Mouse (Mus musculus): ENCODE results near the gene Rusc1.

The Rusc1 gene

DNA sequence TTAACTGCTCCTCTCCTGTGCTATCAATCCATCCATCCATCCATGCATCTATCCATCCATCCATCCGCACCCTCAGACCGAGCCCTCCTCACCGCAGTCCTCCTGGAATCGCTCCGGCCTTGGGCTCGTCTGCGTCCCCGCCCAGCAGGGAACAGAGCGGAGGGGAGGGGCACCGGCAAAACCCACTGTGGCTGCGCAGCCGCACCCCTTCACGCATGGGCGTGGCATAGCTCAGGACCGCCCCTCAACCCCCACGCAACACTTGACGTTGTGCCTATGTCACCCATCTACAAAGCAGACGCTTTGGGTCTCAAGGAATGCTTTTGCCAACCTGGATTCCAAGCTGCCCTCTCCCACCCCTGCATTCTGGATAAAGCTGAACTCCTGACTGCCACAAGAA is at the start of gene Rusc1:
Rusc1 (minus strand) TSS at position 137 of the 400 bp plus-strand sequence.
- DNase-seq (ENCODE audit: low spot score in 2 of 2) = peak; percentile 95 to 96

DNA sequence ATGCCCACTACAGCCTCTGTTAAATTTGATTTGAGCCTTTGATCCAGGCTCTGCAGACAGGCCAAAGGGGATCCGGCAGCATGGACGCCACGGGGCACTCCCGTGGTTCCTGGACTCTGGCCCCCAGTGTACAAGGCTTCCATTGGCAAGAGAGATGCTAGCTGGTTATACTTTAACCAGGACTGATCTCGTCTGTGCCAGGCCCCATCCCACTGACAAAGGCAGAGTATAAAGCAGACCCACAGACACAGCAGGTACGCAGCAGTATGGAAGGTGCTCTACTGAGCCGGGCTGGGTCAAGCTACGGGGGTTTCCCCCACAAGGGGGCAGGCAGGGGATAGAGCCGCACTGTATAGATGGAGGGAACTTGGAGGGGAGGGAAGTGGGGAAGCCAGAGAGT is 43.3 kb upstream of the Rusc1 start:
- DNase-seq (ENCODE audit: low spot score in 2 of 2) = no peak

DNA sequence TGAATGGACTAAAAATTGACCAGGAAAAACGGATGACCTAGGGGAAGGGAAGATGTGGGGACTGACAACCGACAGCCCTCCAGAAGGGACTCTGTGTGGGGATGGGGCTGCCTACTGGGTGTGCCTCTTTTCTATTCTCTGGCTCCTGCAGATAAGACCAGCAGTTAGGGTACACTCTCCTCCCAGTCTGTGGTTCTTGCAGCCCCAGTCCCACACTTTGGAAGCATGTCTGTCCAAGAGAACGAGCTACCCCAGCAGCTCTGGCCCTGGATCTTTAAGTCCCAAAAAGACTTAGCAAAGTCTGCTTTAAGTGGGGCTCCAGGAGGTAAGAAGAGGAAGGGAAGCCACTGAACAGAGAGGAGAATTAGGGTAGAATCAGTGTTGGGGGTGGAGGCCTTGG is 42.8 kb upstream of the Rusc1 start, which contains the start of gene Pklr:
Pklr (plus strand) TSS at position 185 of the 400 bp plus-strand sequence.
- no peak for DNase-seq (ENCODE audit: low spot score in 2 of 2)

DNA sequence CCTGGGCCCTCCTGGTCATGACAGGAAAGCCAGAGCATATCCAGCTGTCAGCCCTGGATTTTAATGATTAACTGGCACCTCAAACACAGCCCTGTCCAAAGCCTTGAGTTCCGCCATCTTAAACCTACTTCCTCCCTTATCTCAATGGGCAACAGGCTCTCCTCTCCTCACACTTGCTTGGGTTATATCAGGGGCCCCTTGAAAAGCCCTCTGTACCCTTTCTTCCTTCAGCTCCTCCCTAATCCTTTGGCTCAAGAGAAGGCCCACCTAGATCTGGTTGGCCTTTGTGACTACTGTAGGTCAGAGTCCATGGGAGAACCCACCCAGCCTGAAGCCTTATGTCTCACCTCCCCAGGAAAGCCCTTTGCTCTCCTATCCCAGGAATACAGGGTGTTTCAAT is 40.6 kb upstream of the Rusc1 start:
- DNase-seq (ENCODE audit: low spot score in 2 of 2) = no peak

DNA sequence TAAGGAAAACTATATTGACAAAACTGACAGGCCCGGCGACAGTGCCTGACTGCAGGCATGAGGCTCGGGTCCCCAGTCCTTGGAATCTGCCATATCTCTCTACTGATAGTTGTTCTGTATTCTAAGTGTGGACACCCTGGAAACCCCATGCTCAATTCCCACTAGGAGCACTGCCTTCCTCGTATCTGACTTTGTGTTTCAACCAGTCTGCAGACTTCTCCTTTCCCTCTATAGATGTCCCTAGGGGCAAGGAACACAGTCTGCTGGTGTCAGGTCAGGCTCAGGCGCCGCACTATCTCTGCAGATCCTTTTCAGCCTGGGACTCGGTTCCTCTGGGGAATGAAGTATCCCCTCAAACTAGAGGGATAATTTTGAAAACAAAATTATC is 39.9 kb upstream of the Rusc1 start:
- DNase-seq (ENCODE audit: low spot score in 2 of 2) = no peak

DNA sequence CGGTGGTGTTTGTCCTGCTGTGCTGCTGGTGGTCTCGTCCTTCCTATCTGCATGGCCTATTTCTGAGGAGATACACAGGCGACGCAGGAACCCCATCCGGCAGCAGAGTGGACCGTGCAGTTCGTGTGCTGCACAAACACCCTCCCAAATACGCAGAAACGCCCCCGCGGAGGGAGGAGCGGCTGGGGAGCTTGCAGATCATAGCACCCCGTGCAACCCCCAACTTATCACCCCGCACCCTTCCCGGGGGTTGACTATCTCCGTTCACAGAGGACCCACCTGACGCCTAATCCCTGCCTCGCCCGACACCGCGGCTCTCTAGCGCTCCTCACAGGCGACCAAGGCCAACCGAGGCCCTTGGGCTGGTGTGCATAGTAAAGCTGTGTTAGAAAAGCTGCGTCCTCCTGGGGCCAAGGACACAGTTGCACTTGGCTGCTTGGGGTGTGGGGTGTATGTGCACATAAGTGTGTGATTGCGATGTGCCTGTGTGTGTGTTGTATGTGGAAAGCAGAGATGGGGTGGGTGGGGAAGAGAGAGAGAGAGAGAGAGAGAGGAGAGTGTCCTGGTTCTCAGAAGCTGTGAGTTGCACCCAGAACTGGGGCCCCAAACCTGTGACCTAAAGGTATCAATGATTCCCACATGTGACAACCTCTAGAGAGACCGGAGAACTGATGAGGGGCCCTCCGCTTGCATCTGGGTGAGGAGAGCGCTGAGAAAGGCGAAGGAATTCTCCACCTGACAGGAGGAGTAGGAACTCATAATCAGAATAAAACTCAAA is 39.4 kb upstream of the Rusc1 start:
- DNase-seq (ENCODE audit: low spot score in 2 of 2) = peak; percentile 47 to 51

DNA sequence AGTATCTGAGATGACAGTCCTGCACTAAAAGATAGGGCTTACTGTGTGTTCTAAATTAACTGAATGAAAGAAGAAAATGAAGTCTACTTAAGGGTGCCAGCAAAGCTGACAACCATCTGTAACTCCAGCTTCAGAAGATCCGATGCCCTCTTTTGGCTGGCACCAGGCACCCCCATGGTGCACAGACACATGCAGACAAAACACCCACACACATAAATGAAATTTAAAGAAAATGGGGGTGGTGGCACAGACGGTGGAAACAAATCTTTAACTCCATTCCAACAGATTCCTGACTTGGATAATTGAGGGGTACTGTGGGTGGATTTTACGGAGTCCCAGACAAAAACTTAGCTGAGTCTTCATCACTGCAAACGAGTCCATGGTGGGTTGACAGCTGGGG is 38.7 kb upstream of the Rusc1 start:
- peak; percentile 59 to 68 for DNase-seq (ENCODE audit: low spot score in 2 of 2)

DNA sequence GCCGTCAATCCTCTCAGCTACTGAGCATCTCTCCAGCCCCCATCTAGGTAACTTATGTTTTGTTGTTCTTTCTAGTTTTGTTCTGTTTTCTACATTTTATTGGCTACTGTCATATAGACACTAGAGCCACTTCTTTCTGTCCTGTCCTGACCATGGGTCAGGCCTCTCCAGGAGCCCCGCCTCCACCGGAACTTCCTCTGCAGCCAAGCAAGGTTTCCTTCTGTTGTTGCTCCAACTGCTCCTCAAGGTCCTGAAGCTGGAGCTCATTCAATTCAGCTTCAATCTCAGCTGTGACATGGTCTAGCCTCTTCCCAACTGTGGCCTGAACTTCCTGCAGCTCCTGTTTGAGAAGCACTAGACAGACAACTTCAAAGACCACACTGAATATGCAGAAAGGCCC is 36.8 kb upstream of the Rusc1 start:
- no peak for DNase-seq (ENCODE audit: low spot score in 2 of 2)

DNA sequence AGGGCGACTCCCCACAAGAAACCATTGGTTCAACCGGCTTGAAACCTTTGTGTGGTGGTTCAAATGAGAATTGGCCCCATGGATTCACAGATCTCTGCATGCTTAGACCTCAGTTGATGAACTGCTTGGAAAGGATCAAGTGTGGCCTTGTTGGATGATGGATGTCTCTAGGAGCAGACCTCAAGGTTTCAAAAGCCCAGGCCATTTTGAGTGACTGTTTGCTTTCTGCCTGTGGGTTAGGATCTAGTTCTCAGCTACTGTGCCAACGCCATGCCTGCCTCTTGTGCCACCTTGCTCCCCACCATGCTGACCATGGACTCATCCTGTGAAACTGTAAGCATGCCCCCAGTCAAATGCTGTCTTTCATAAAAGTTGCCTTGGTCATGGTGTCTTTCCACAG is 32.9 kb upstream of the Rusc1 start:
- DNase-seq (ENCODE audit: low spot score in 2 of 2) = no peak

DNA sequence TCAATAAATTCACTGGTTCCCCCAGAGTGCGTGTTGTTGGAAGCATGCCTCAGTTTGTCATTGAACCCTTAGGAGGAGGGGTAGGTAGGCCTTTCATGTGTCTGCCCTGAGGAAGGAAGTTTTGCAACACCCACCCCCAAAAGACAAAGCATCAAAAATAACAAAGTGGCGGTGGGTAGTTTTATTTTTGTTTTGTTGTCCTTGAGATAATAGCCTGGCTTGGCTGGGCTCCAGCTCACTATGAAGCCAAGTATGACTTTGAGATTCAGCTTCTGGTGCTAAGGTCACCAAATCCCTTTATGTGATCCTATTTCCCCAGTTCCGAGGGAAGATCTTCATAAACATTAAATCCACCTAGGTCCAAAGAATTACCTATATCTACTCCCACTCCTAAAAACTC is 31.1 kb upstream of the Rusc1 start:
- no peak for DNase-seq (ENCODE audit: low spot score in 2 of 2)

DNA sequence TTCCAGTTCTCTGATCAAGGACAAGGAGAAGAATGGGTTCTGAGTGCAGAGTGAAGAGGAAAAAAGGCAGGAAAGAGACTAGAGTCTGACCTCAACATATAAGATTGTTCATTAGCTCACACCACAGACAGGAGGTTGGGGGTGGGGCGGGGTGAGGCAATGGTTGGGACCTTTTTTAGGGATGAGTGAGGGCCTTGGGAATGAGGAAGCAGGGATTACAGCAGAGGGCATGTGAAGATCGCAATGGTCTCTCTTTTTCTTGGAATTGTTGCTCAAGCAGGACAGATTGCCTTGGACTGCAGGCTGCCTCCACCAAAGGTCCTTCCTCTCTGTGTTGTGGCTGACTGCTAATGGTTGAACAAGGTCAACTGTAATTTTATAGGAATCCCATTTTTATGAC is 30.2 kb upstream of the Rusc1 start:
- DNase-seq (ENCODE audit: low spot score in 2 of 2) = no peak

DNA sequence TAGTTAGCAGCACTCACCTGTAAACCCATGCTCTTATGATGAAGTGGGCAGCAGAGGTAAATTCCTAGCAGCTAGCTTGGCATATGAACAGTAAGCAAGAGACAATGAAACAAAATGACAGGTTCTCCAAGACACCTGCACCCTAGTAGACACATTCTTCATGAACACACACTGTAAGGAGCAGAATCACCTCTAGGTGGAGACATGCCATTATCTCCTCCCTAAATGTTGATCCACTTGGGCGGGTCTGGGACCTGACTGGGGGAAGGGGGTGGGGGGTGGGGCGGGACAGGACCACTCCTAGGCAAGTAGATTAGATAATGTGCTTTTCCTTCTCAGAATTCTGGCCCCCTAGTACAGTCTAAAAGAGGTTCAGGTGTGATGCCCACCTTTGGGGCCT is 22.4 kb upstream of the Rusc1 start:
- peak in 1 of 2 experiments; percentile 50 for DNase-seq (ENCODE audit: low spot score in 2 of 2)

DNA sequence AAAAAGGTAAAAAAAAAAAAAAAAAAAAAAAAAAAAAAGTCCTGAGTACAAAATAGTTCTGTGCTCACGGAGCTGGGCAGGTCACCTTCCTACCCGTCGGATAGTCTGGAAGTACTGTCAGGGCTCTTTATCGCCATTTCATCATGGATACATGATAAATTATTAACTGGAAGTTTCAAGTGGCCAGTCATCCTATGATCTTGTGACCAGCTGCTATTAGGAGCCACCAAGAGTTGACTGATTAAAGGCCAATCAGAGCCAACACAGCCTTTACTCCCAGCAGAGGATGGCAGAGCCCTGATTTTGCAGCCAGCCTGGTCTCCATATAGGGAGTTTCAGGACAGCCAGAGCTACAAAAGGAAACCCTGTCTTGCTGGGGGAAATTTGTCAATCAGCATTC is 19.9 kb upstream of the Rusc1 start:
- DNase-seq (ENCODE audit: low spot score in 2 of 2) = no peak

DNA sequence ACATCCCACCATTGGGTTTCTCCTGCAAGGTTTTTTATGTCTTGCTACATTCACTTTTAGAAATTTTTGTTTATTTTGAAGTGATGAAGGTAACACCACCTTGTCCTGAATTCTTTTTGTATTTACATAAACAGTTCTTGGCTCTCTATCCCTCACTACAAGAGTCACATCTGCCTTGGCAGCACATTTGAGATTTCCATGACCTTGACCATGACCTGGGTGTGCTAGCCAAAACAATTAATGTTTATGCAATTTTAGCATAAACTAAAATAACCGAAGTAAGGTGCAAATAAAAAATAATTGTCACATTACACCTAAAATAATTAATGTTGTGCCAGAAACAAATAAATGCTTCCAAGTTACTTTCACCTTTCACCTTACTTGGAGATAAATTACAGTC is 15.0 kb upstream of the Rusc1 start:
- DNase-seq (ENCODE audit: low spot score in 2 of 2) = no peak

DNA sequence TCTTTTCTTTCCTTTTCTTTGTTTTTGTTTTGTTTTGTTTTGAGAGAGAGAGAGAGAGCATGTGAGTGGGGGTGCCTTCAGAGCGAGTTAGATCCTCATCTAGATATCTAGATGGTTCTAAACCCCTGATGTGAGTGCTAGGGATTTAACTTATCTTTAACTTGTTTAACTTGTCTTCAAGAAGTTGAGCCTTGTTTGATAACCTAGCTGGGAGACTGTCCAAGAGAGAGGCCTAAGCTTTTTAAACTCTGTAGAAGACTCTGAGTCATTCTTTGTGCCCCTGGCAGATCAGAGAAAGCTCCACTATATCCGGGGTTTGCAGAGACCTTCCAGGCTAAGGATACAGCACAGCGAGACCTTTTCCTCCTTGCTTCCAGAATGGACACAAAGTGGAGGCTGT is 14.4 kb upstream of the Rusc1 start:
- DNase-seq (ENCODE audit: low spot score in 2 of 2) = no peak

DNA sequence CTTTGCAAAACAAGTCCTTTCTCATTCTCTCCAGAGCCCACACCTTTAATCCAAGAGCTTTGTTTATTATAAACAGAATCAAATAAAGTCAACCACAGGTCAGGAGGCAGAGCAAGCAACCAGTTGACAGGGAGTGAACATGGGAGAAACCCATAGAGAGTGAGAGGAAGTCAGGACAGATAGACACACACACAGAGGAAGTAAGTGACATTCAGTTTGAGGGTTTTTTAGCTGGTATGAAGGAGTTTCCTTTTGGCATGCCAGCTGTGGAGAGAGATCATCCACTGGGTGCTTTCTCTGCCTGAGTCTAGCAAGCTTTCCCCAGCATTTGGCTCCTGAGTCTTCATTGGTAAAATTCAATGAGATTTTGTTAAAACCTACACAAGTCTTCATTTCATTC is 13.8 kb upstream of the Rusc1 start:
- no peak for DNase-seq (ENCODE audit: low spot score in 2 of 2)

DNA sequence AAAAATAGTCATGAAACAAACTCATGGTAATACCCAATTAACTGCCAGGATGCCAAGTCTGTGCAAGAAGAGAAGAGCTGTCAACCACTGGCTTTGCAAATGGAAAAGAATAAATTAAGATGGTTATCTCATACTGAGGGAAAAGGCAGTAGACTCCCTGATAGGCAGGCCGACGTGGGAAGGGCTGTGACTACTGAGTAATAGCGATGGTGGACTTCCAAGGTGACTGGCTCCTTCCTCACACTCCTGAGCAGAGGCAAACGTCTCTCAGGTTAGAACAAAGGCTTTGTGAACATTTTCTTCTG is 10.1 kb upstream of the Rusc1 start:
- no peak for DNase-seq (ENCODE audit: low spot score in 2 of 2)

DNA sequence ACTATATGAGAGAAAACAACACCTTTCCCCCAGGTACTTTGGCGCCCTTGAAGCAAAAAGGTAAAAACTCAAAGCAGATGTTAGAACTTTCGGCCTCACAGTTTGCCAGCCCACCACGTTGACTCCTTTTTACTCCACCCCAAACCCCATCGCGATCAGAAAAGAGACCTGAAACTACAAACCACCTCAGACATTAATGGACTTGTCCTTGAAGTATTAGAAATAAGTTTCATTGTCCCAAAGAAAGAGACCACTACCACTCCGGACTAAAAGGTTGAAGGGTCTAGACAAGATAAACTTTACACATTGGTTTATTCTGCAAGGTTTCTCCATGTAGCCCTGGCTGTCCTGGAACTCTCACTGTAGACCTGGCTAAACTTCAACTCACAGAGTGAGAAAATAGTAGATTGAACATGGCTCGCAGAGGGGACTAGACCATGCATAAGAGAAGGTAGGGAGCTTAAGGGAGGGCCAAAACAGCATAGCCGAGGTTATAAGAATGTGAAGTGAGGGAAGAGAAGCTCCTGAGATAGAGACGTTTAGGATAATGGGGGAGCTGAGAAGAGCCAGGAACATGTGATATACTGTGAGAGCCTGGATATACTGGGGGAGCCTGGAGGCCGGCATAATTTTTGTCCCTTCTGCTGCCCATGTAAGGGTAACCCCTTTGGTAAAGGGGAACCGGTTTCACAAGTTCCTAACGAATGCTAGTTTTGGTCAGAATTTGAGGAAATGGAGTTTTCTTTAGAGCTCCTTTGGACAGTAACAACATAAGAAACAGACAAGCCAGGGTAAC is 9.6 kb upstream of the Rusc1 start:
- DNase-seq (ENCODE audit: low spot score in 2 of 2) = no peak

DNA sequence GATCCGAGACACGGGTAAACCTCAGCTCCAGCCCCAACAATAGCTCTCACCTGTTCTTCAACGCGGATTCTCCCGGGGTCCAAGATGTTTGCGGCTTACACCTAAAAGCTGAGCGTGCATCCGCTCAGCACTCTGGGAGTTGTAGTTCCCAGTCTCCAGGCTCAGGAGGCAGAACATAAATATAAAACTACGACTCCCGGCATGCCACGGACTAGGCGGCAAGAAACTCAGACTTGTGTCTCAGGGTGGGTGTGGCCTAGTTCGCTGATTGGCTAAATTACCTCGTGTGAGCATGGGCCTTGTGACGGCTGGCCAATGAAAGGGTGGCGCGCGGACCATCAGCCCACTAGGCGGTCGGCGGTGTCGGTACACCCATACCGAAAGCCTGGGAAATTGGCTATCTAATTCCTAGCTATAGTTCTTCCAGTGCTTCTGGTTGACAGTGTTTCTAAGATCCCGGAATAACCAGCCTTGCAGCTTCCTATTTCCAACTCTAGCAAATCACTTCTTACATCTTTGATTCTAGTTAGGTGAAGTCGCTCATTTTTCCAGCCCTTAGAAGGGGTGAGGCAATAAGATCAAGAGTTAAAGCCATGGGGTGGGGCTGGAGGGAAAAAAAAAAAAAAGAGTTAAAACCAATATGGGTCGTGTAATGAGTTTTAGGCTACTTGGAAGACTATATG is 8.8 kb upstream of the Rusc1 start, which contains the start of gene Fdps:
Fdps (minus strand) TSS at position 148 of the 683 bp plus-strand sequence.
- DNase-seq (ENCODE audit: low spot score in 2 of 2) = peak; percentile 96 to 99

DNA sequence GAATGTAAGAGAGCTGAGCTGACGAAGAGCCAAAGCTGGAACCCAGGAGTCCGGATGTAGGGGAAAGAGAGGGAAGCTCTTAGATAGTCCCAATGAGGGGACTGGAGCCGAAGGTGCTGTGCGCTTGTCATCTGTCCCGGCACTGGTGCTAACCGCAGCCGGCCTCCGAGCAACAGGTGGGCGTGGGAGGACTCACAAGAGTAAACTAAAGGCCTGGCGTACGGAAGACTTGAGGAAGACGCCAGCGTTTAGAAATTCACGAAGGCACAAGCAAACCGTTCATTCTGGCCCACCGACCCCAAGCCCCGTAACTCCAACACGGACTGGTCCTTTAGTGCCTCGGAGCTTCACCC is 8.3 kb upstream of the Rusc1 start:
- DNase-seq (ENCODE audit: low spot score in 2 of 2) = peak in 1 of 2 experiments; percentile 62

DNA sequence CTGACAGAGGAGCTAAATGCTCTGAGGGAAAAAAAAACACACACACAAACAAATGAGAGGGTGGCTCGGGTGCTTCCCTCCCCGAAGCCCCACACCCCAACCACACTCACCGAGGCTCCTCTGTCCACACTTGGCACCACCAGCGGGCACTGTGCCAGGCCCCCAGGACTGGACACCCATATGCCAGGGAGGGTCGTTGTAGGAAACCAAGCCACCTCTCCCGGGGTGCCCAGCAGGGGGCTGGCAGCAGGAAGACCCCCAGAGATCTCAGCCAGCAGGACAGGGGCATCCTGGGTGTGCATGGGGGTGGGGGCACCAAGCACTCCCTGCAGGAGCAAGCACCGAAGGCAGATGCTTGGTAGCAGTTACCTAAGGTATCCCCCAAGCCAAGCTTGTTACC is 7.7 kb upstream of the Rusc1 start, which contains the start of gene Gm43738:
Gm43738 (minus strand) TSS at position 289 of the 400 bp plus-strand sequence.
- no peak for DNase-seq (ENCODE audit: low spot score in 2 of 2)

DNA sequence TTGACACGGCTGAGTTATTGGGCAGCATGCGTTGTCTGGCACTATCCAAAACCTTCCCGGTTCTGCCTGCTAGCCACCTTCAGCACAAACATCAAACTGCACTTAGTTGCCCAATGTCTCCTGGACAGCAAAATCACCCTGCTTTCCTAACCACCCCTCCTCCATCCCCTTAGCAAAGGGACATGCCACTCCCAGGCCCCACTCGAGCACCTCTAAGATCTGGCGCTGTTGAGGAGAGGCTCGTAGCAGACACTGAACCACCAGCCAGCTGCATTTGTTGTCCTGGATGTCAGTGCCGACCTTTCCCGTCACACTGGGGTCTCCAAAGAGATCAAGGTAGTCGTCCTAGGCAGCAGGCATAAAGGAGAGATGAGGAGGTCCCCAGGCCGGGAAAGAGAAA is 910 bp upstream of the Rusc1 start:
- no peak for DNase-seq (ENCODE audit: low spot score in 2 of 2)

Measured in right cerebral cortex, adult 2 months (tissue).